Mouse (Mus musculus) fibroblast of lung, adult 2 months (primary cell): Measurements from ENCODE around the gene Ptx3.
A peak's percentile ranks its signal among the peaks of the same experiment; 100 is the strongest.
"Not testable (repeated sequence)": the region's sequence is repeated elsewhere in the genome, so short reads cannot be mapped to it uniquely, and the experiment has no call there.

Source experiments
- DNase-seq: peaks from one replicate; pipeline ENCODE4 v3.0.0-alpha.2; 2011; ENCODE audit warnings: low read depth

Ptx3 gene

DNA sequence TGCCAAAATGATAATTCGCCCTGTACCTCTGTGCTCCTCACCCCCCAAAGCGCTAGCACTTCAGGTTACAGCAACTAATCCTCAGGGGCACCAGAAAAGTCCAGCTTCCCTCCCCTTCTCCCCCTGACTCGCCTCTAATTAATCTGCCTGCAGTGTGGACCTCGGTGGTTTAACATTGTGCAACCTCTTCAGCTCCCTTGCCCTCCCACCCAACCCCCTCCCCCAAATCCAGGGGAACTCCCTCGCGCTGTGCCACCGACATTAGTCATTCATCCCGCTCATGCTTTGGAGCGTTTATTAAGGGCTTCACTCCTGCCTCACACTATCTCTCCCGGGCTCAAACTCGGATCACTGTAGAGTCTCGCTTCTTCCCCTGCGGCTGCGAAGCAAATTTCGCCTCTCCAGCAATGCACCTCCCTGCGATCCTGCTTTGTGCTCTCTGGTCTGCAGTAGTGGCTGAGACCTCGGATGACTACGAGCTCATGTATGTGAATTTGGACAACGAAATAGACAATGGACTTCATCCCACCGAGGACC is at the start of gene Ptx3:
Ptx3 (plus strand) TSS at position 256 of the 537 bp plus-strand sequence.
- no peak for DNase-seq

- DNase-seq: peak; percentile 86
These were observed 46.8 kb upstream of the Ptx3 start for GRCm38 (mm10) chr3:66172907-66173306.

DNA sequence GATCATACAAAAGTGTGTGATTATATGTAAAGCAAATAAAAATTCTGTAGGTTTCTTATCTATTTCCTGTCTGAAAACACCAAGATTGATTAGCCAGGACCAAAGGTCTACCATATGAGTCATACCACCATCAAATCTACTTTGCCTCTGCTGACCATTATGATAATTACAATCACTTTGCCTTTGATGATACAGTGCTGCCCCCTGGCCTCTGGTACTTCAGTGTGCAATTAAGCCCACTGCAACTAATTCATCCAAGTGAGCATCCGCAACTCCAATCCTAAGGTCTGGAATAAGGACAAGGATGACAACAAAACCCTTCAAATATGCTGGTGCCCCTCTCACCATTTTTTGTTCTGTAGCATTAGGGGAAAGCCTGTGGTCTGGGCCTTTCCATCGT is 40.1 kb upstream of the Ptx3 start:
- no peak for DNase-seq

DNA sequence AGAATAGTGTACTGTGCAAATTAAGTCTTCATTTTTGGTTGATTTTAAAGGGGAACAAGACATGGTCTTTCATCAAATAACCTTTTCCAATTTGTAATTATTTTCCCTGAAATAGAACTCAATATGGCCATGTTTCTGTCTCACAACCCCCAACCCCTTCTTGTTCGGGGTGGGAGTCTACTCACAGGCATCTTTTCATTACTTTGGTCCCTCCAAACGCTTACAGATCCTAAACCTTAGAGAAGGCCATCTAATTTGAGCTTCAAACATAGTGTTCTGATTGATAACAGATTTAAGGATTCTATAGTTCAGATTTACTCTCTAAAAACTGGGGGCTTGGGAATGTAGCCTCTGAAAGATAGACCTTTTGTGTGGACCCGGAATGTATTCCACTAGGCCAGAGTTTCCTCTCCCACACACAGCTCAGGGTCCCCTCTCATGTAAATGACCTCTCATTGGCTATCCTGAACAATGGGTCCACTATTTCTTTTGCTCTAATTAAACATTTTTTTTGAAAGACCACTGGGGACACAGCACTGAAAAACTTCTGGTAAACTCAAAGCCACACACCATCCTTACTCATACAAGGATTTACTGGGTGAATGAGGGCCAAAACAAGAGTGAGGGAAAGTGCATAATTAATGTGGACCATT is 25.7 kb upstream of the Ptx3 start:
- DNase-seq: no peak

GRCm38 (mm10) chr3:66208836-66209573 is 10.7 kb upstream of the Ptx3 start:
- no peak for DNase-seq

GRCm38 (mm10) chr3:66213524-66213923 is 6.2 kb upstream of the Ptx3 start:
- DNase-seq: no peak

DNA sequence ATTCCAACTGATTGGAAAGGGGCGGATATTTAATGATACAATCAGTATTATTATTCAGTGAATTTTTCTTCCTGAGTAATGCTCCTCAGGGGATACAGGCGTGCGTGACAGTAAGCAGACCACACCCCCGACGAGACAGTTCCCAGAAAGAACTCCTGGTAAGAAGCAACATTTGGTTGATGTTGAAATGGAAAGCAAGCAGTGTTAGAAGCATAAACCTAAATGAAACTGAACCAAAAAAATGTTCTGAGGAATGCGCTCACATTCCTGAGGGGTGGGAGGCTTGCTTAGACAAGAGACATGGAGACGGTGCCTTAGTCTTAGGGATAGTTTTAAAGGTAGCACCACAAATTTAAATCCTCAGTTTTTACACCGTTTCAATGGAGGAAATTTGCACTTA is 4.0 kb upstream of the Ptx3 start:
- DNase-seq: peak; percentile 66

- no peak for DNase-seq
These were observed 988 bp downstream of the Ptx3 start for GRCm38 (mm10) chr3:66220554-66221242.

- no peak for DNase-seq
These were observed 1.5 kb downstream of the Ptx3 start for GRCm38 (mm10) chr3:66221243-66221611.

- DNase-seq: peak; percentile 70
These were observed 5.3 kb downstream of the Ptx3 start for GRCm38 (mm10) chr3:66224931-66225537.

- DNase-seq: not testable (repeated sequence)
These were observed 16.6 kb downstream of the Ptx3 start for GRCm38 (mm10) chr3:66236234-66236871.

DNA sequence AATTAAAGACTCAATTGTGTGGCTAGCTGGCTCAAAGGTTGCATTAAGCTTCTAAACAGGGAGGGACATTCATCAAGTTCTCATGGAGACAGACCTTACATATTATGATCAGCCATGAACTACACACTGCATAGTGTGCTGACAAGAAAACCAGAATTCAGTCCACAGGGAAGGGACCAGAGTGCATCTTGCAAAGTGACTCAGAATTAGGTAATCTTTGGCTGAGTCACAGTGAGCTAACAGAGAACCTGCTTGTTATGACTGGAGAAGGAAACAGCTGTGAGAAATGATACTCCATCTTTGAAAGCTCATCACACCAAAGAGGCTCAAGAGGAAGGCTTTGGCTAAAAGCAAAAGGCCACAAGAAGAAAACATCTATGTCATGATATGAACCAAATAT is 20.8 kb downstream of the Ptx3 start:
- no peak for DNase-seq

- no peak for DNase-seq
These were observed 32.1 kb downstream of the Ptx3 start for GRCm38 (mm10) chr3:66251842-66252241.

DNA sequence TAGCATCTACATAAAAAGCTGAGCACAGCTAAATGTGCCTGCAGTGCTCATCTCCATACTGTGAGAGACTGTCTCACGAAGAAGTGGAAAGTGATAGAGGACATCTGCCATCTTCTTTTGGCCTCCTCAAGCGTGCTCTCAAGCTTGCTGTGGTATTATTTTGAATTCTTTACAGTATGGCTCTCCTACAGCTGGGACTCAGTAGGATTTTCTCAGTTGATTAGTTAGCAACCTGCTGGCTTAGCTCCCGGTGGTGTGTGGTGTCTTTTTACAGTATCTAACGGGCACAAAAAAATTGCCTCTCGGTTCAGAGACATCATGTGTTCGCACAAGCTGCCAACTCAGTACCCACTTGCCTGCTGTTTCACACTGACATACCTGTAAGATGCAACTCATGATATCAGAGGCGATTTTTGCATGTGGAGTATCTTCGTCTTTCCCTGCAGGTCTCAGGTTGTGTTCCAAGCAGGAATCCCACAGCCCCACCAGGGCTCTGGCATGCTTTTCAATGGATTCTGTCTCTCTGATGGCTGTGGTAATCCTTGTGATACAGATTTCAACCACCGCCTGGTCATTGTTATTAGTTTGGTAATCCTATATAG is 34.9 kb downstream of the Ptx3 start:
- no peak for DNase-seq

DNA sequence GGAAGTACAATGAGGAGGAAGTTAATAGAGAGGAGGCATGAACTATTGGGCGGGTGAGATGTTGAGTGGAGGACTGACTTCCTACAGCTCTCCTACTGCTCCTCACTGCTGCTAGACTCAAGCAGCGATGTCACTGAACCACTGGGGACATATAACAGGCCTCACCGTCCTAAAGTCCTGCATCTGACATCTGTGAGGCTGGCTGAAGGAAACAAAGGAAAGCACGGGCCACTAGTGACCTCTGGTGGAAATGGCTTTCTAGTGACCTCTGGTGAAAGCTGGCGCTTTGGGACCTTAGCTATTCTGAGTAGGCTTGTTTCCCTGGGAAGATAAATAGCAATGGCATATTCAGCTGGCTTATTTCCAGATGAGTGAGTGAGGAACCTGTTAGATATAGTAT is 42.6 kb downstream of the Ptx3 start:
- DNase-seq: peak; percentile 27

DNA sequence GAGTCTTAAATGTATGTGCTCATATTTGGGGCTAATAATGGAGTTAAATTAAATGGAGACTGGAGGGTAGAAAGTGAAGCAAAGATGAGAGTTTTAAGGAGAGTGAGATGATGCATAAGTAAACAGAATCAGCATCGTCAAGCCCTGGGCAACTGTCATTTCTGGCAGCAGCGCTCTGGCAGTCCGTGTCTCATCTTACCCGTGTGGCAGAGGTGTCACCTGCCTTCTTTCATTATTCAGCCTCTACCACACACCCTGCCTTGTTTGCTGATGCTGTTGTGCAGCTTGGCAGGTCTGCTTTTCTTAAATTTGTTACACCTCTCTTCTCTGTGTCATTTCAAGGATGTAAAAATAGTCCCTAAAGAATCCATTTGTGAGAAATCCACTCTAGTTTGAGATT is 43.6 kb downstream of the Ptx3 start:
- no peak for DNase-seq
